Mouse (Mus musculus): Measurements from ENCODE around the gene Myo9a.

GRCm38 (mm10) chr9:59948691-59949250, 198.1 kb downstream of the Myo9a start:
- TF ChIP-seq CTCF (IDR thresholded peaks at IDR 0.05; ENCODE audit: borderline replicate concordance, extremely low read depth, insufficient read depth, insufficient read length) (no peak), POLR2A (IDR thresholded peaks at IDR 0.05; ENCODE audit: borderline replicate concordance, extremely low read depth, insufficient read depth, insufficient read length, poor library complexity, severe bottlenecking) (no peak)
